In genomic region chr5:64478599-64479214, GRCm38 (mm10) we compare ENCODE assay signal across 11 mouse cellular contexts.
A peak's percentile ranks its signal among the peaks of the same experiment; 100 is the strongest.
DNase-seq lines count a peak whose midpoint lies in the region; ATAC-seq and TF ChIP-seq lines count a peak whose summit lies in the region.
"Had no signal": no experiment of that assay in that cellular context is flagged by ENCODE, and none has a peak within 500 bp of the region (broad histone marks: within the 10 kb centered on the region; RNA-seq: fewer than 3 reads in every experiment).

No protein-coding gene starts in this region.

- no peak overlapping the region for H3K4me3 ChIP-seq in heart, embryonic 12.5 days
- no peak overlapping the region for H3K4me3 ChIP-seq in lung, postnatal 0 days (ENCODE audit: low read depth, low read length)
- H3K4me3 ChIP-seq in myocyte: no peak overlapping the region
- H3K4me3 ChIP-seq: heart, embryonic 13.5 days; neural tube, embryonic 15.5 days had no signal

- no peak for ATAC-seq in heart, embryonic 12.5 days (ENCODE audit: insufficient number of reproducible peaks, low FRiP score)
- no peak for ATAC-seq in lung, postnatal 0 days

- no peaks in the 10 kb centered on the region for H3K9me3 ChIP-seq in heart, embryonic 12.5 days (replicated peaks)
- H3K9me3 ChIP-seq in lung, postnatal 0 days (ENCODE audit: low read length): no peaks in the 10 kb centered on the region
- H3K9me3 ChIP-seq: heart, embryonic 13.5 days; neural tube, embryonic 15.5 days had no signal

- H3ac ChIP-seq in myocyte (ENCODE audit: control insufficient read depth, insufficient read length): no peak overlapping the region

- H3K36me3 ChIP-seq in heart, embryonic 12.5 days: no peaks in the 10 kb centered on the region
- H3K36me3 ChIP-seq in lung, postnatal 0 days (ENCODE audit: insufficient read depth, low read length): no peaks in the 10 kb centered on the region
- no peaks in the 10 kb centered on the region for H3K36me3 ChIP-seq in myocyte (ENCODE audit: control insufficient read depth, insufficient read depth)
- H3K36me3 ChIP-seq: heart, embryonic 13.5 days; neural tube, embryonic 15.5 days had no signal

- H3K79me2 ChIP-seq in myocyte (ENCODE audit: control insufficient read depth, insufficient read depth): no peaks in the 10 kb centered on the region

- peak; percentile 19; the same call in 1 of the 2 replicates for TF ChIP-seq CTCF in lung, postnatal 0 days (IDR thresholded peaks at IDR 0.05)

- no peak overlapping the region for H3K27ac ChIP-seq in heart, embryonic 12.5 days (ENCODE audit: poor library complexity, severe bottlenecking)
- no peak overlapping the region for H3K27ac ChIP-seq in lung, postnatal 0 days (ENCODE audit: low read length)
- H3K27ac ChIP-seq: heart, embryonic 13.5 days; neural tube, embryonic 15.5 days had no signal

- no peak for TF ChIP-seq POLR2A in myocyte (IDR thresholded peaks at IDR 0.05; ENCODE audit: insufficient read length, low read depth)

- no peaks in the 10 kb centered on the region for H3K4me1 ChIP-seq in heart, embryonic 12.5 days (replicated peaks)
- no peaks in the 10 kb centered on the region for H3K4me1 ChIP-seq in lung, postnatal 0 days (ENCODE audit: insufficient read depth, low read depth, low read length)
- H3K4me1 ChIP-seq: heart, embryonic 13.5 days; neural tube, embryonic 15.5 days had no signal

- no peak overlapping the region for H3K4me2 ChIP-seq in heart, embryonic 12.5 days
- no peak overlapping the region for H3K4me2 ChIP-seq in lung, postnatal 0 days (replicated peaks; ENCODE audit: low read depth, low read length)
- H3K4me2 ChIP-seq in myocyte (ENCODE audit: low read depth): peak overlapping the region; percentile 3
- H3K4me2 ChIP-seq: heart, embryonic 13.5 days; midbrain, embryonic 11.5 days; neural tube, embryonic 15.5 days had no signal

- no peaks in the 10 kb centered on the region for H3K27me3 ChIP-seq in heart, embryonic 12.5 days (replicated peaks)
- no peaks in the 10 kb centered on the region for H3K27me3 ChIP-seq in lung, postnatal 0 days (replicated peaks; ENCODE audit: insufficient read depth, low read length)
- no peaks in the 10 kb centered on the region for H3K27me3 ChIP-seq in myocyte (ENCODE audit: control insufficient read depth, insufficient read depth, insufficient read length)
- H3K27me3 ChIP-seq: heart, embryonic 13.5 days; neural tube, embryonic 15.5 days had no signal

- DNase-seq in heart, adult 11 months: peak; percentile 84
- no peak for DNase-seq in lung, postnatal 0 days (ENCODE audit: low spot score)
- no peak for DNase-seq in lung, adult 18-20 months
- peak; percentile 41 for DNase-seq in R1 (ENCODE audit: low read depth, low spot score)
- DNase-seq in cerebellum, postnatal 25 days: no peak
- no peak for DNase-seq in testis, postnatal 14 days (ENCODE audit: low spot score)

- WGBS in heart, embryonic 12.5 days: 78% methylated on average over 10 of the region's 10 CpGs
- WGBS in lung, postnatal 0 days: 72% methylated on average over 10 of the region's 10 CpGs

- H3K9ac ChIP-seq in heart, embryonic 12.5 days: no peak overlapping the region
- H3K9ac ChIP-seq in lung, postnatal 0 days (replicated peaks; ENCODE audit: low read depth): no peak overlapping the region
- H3K9ac ChIP-seq: heart, embryonic 13.5 days; neural tube, embryonic 15.5 days had no signal

- TF ChIP-seq EP300 in lung, postnatal 0 days (IDR thresholded peaks at IDR 0.05): no peak

TF ChIP-seq in myocyte, 11 proteins besides CTCF, POLR2A, EP300 and RAD21:
- TF ChIP-seq CEBPB (IDR thresholded peaks at IDR 0.05; ENCODE audit: insufficient read depth, poor library complexity, severe bottlenecking): no peak
- no peak for TF ChIP-seq REST (IDR thresholded peaks at IDR 0.05; ENCODE audit: insufficient read depth, insufficient read length)
- no peak for TF ChIP-seq MYOG (IDR thresholded peaks at IDR 0.05; ENCODE audit: control insufficient read depth in 1 of 3, insufficient read depth in 1 of 3, insufficient read length in 2 of 3, low read depth in 2 of 3)
- no peak for TF ChIP-seq TCF12 (IDR thresholded peaks at IDR 0.05; ENCODE audit: insufficient read depth, poor library complexity, severe bottlenecking)
- TF ChIP-seq MYOD1 (IDR thresholded peaks at IDR 0.05; ENCODE audit: control insufficient read depth in 1 of 3, insufficient read length in 2 of 3, low read depth in 2 of 3): no peak
- no peak for TF ChIP-seq TCF3 (IDR thresholded peaks at IDR 0.05; ENCODE audit: insufficient read length, low read depth)
- no peak for TF ChIP-seq POLR2AphosphoS2 (IDR thresholded peaks at IDR 0.05; ENCODE audit: insufficient read length, low read depth)
- TF ChIP-seq MAX (IDR thresholded peaks at IDR 0.05; ENCODE audit: low read depth): no peak
- TF ChIP-seq E2F4 (IDR thresholded peaks at IDR 0.05; ENCODE audit: insufficient read depth): no peak
- TF ChIP-seq USF1 (IDR thresholded peaks at IDR 0.05; ENCODE audit: low read depth): no peak
- TF ChIP-seq SRF (IDR thresholded peaks at IDR 0.05; ENCODE audit: control insufficient read depth, insufficient read length, low read depth): no peak

Comparison
In these comparisons a context has a peak if more than half of its experiments do, and no peak if none do; other contexts are left out.
1. DNase-seq: peak in heart, adult 11 months (single experiment) and R1 (single experiment); none in lung, postnatal 0 days (single experiment), lung, adult 18-20 months (0 of 2), cerebellum, postnatal 25 days (0 of 2) and testis, postnatal 14 days (single experiment).